Mouse (Mus musculus): ENCODE results near the gene Fbxl20. TPM values are rescaled to one million over a fixed set of nuclear protein-coding genes. Genes with fewer than 3 reads are reported as not detected.
A peak's percentile ranks its signal among the peaks of the same experiment; 100 is the strongest.

The Fbxl20 gene
- total RNA-seq, 1 experiment = 9.7 TPM

DNA sequence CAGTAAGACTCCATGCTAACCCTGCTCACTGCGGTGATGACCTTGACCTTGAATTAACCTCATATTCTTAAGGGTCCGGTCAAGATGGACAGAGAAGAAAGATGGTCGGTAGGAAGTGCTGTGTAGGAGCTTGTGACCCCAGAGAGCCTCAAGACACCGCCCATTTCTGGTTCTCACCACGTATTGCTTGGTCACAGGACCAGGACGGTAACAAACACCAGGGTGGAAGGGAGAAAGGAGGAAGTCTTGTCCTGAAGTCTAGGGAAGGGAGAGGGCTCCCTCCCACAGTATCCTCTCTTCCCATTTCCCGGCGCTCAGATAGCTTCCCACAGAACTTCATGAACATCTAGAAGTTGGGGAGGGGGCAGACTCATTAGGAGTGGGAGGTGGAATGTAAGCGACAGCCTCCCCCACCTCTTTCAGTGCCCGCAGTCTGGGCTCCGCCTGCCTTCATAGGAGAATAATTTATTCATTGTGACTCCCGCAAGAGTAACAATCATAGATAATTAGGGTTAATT, 98.5 kb downstream of the Fbxl20 start:
- Histone ChIP-seq H3K9me3 (ENCODE audit: control insufficient read depth, insufficient read depth, low read depth, low read length) (no peaks in the 10 kb centered on the region), H3K36me3 (ENCODE audit: control insufficient read depth, insufficient read depth, low read length, poor library complexity, severe bottlenecking) (no peaks in the 10 kb centered on the region), H3K27ac (ENCODE audit: insufficient read depth, low read depth, low read length, poor library complexity, severe bottlenecking) (no peak overlapping the region), H3K4me3 (ENCODE audit: insufficient read depth in 1 of 2, low read depth in 1 of 2, low read length in 2 of 2, poor library complexity in 1 of 2, severe bottlenecking in 1 of 2) (peak overlapping the region; percentile 60 to 83), H3K9ac (ENCODE audit: insufficient read depth, low read depth, low read length, poor library complexity, severe bottlenecking) (no peak overlapping the region), H3K4me1 (ENCODE audit: control insufficient read depth in 2 of 2, insufficient read depth in 2 of 2, low read length in 2 of 2, poor library complexity in 1 of 2) (peaks cover 0 to 11% of the 10 kb centered on the region in 2 experiments; a peak in 2 of 4 replicates)
- TF ChIP-seq ZC3H11A (IDR thresholded peaks at IDR 0.05; ENCODE audit: borderline replicate concordance, low read depth, low read length) (no peak), ZNF384 (IDR thresholded peaks at IDR 0.05; ENCODE audit: low read depth, low read length) (no peak), HCFC1 (IDR thresholded peaks at IDR 0.05; ENCODE audit: borderline replicate concordance, insufficient read depth, low read length) (no peak)
- in situ Hi-C loops (cut with MboI; ENCODE audit: low sequenced_read_pairs in 2 of 2, unreplicated experiment in 2 of 2) = no loop called here
- no peak for DNase-seq (ENCODE audit: low read depth, low spot score)

GRCm38 (mm10) chr11:98050940-98051339, 99.3 kb downstream of the Fbxl20 start:
- no peaks in the 10 kb centered on the region for H3K9me3 ChIP-seq (ENCODE audit: control insufficient read depth, insufficient read depth, low read depth, low read length)
- no peak overlapping the region for H3K27ac ChIP-seq (ENCODE audit: insufficient read depth, low read depth, low read length, poor library complexity, severe bottlenecking)
- no peak overlapping the region for H3K9ac ChIP-seq (ENCODE audit: insufficient read depth, low read depth, low read length, poor library complexity, severe bottlenecking)
- TF ChIP-seq HCFC1 (IDR thresholded peaks at IDR 0.05; ENCODE audit: borderline replicate concordance, insufficient read depth, low read length) (no peak), ZC3H11A (IDR thresholded peaks at IDR 0.05; ENCODE audit: borderline replicate concordance, low read depth, low read length) (no peak), CHD2 (IDR thresholded peaks at IDR 0.05; ENCODE audit: low read depth, low read length) (no peak), MAFK (IDR thresholded peaks at IDR 0.05; ENCODE audit: insufficient read depth, low read depth, low read length) (no peak), ZNF384 (IDR thresholded peaks at IDR 0.05; ENCODE audit: low read depth, low read length) (no peak)
- in situ Hi-C loops (cut with MboI; ENCODE audit: low sequenced_read_pairs in 2 of 2, unreplicated experiment in 2 of 2) = no loop called here
- DNase-seq (ENCODE audit: low read depth, low spot score) = no peak
- peaks cover 0 to 11% of the 10 kb centered on the region in 2 experiments; a peak in 2 of 4 replicates for H3K4me1 ChIP-seq (ENCODE audit: control insufficient read depth in 2 of 2, insufficient read depth in 2 of 2, low read length in 2 of 2, poor library complexity in 1 of 2)
- no peak overlapping the region for H3K4me3 ChIP-seq (ENCODE audit: insufficient read depth in 1 of 2, low read depth in 1 of 2, low read length in 2 of 2, poor library complexity in 1 of 2, severe bottlenecking in 1 of 2)
- H3K36me3 ChIP-seq (ENCODE audit: control insufficient read depth, insufficient read depth, low read length, poor library complexity, severe bottlenecking) = no peaks in the 10 kb centered on the region

DNA sequence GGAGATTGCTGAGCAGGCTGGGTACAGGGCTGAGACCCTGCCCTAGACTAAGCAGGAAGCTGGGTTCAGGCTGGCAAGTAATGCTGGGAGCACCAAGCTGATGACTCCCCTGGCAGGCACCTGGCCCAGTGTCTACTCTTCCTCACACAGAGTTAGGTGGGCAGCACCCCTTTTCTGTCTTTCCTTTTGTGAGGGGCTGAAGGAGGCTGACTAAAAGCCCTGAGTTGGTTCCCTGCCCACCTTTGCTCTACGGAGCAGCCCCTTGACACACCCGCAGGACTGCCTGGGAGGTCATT, 99.7 kb downstream of the Fbxl20 start:
- no peaks in the 10 kb centered on the region for H3K36me3 ChIP-seq (ENCODE audit: control insufficient read depth, insufficient read depth, low read length, poor library complexity, severe bottlenecking)
- DNase-seq (ENCODE audit: low read depth, low spot score) = no peak
- H3K4me1 ChIP-seq (ENCODE audit: control insufficient read depth in 2 of 2, insufficient read depth in 2 of 2, low read length in 2 of 2, poor library complexity in 1 of 2) = peaks cover 0 to 11% of the 10 kb centered on the region in 2 experiments; a peak in 2 of 4 replicates
- no peak overlapping the region for H3K4me3 ChIP-seq (ENCODE audit: insufficient read depth in 1 of 2, low read depth in 1 of 2, low read length in 2 of 2, poor library complexity in 1 of 2, severe bottlenecking in 1 of 2)
- no peak for TF ChIP-seq ZNF384 (IDR thresholded peaks at IDR 0.05; ENCODE audit: low read depth, low read length)
- TF ChIP-seq CHD2 (IDR thresholded peaks at IDR 0.05; ENCODE audit: low read depth, low read length) = no peak
- no peak for TF ChIP-seq HCFC1 (IDR thresholded peaks at IDR 0.05; ENCODE audit: borderline replicate concordance, insufficient read depth, low read length)
- TF ChIP-seq ZC3H11A (IDR thresholded peaks at IDR 0.05; ENCODE audit: borderline replicate concordance, low read depth, low read length) = no peak
- TF ChIP-seq MAFK (IDR thresholded peaks at IDR 0.05; ENCODE audit: insufficient read depth, low read depth, low read length) = no peak
- in situ Hi-C loops (cut with MboI; ENCODE audit: low sequenced_read_pairs in 2 of 2, unreplicated experiment in 2 of 2) = no loop called here
- H3K27ac ChIP-seq (ENCODE audit: insufficient read depth, low read depth, low read length, poor library complexity, severe bottlenecking) = no peak overlapping the region
- no peaks in the 10 kb centered on the region for H3K9me3 ChIP-seq (ENCODE audit: control insufficient read depth, insufficient read depth, low read depth, low read length)
- H3K9ac ChIP-seq (ENCODE audit: insufficient read depth, low read depth, low read length, poor library complexity, severe bottlenecking) = no peak overlapping the region

- no peak overlapping the region for H3K27ac ChIP-seq (ENCODE audit: insufficient read depth, low read depth, low read length, poor library complexity, severe bottlenecking)
- H3K9me3 ChIP-seq (ENCODE audit: control insufficient read depth, insufficient read depth, low read depth, low read length) = no peaks in the 10 kb centered on the region
- no peak for DNase-seq (ENCODE audit: low read depth, low spot score)
- no peak overlapping the region for H3K4me3 ChIP-seq (ENCODE audit: insufficient read depth in 1 of 2, low read depth in 1 of 2, low read length in 2 of 2, poor library complexity in 1 of 2, severe bottlenecking in 1 of 2)
- no peak overlapping the region for H3K9ac ChIP-seq (ENCODE audit: insufficient read depth, low read depth, low read length, poor library complexity, severe bottlenecking)
- in situ Hi-C loops (cut with MboI; ENCODE audit: low sequenced_read_pairs in 2 of 2, unreplicated experiment in 2 of 2) = no loop called here
- peaks cover 0 to 11% of the 10 kb centered on the region in 2 experiments; a peak in 2 of 4 replicates for H3K4me1 ChIP-seq (ENCODE audit: control insufficient read depth in 2 of 2, insufficient read depth in 2 of 2, low read length in 2 of 2, poor library complexity in 1 of 2)
- no peaks in the 10 kb centered on the region for H3K36me3 ChIP-seq (ENCODE audit: control insufficient read depth, insufficient read depth, low read length, poor library complexity, severe bottlenecking)
- no peak for TF ChIP-seq ZNF384 (IDR thresholded peaks at IDR 0.05; ENCODE audit: low read depth, low read length)
- no peak for TF ChIP-seq HCFC1 (IDR thresholded peaks at IDR 0.05; ENCODE audit: borderline replicate concordance, insufficient read depth, low read length)
- no peak for TF ChIP-seq MAFK (IDR thresholded peaks at IDR 0.05; ENCODE audit: insufficient read depth, low read depth, low read length)
- TF ChIP-seq CHD2 (IDR thresholded peaks at IDR 0.05; ENCODE audit: low read depth, low read length) = no peak
- TF ChIP-seq ZC3H11A (IDR thresholded peaks at IDR 0.05; ENCODE audit: borderline replicate concordance, low read depth, low read length) = no peak
These were observed 100.3 kb downstream of the Fbxl20 start for GRCm38 (mm10) chr11:98049672-98050519.
